Mouse (Mus musculus): Measurements from ENCODE around the gene Pnck.

- no peak for TF ChIP-seq EP300 (IDR thresholded peaks at IDR 0.05; ENCODE audit: low read length)
- TF ChIP-seq CHD2 (IDR thresholded peaks at IDR 0.05; ENCODE audit: low read length) = no peak
Measured at GRCm38 (mm10) chrX:73700472-73700871, 40.6 kb upstream of the Pnck start.
